Mouse (Mus musculus) cerebellum, adult 2 months (tissue): ENCODE results near the gene Evx1.

Source experiments
- CTCF ChIP-seq: fragments of 200-500 bp; IDR thresholded peaks from 2 replicates; pipeline ENCODE4 v1.5.1; 2011; ENCODE audit warnings: low read depth, mild to moderate bottlenecking, control low read depth, low read length, moderate library complexity, borderline replicate concordance; ENCODE audit not compliant: insufficient read depth
- POLR2A ChIP-seq: fragments of 200-500 bp; IDR thresholded peaks from 2 replicates; pipeline ENCODE4 v1.6.1; 2011; ENCODE audit warnings: low read length, control low read depth, borderline replicate concordance; ENCODE audit not compliant: insufficient read depth

- TF ChIP-seq CTCF (no peak), POLR2A (no peak)
Measured at GRCm38 (mm10) chr6:52291021-52291860, 22.1 kb upstream of the Evx1 start.
